Mouse (Mus musculus) activated CD4-positive, CD25-positive, alpha-beta regulatory T cell, adult 4 months (primary cell): ENCODE results near the gene Klhl28. TPM values are rescaled to one million over a fixed set of nuclear protein-coding genes. Genes with fewer than 3 reads are reported as not detected.

Experiments
- ATAC-seq: one replicate; pipeline ENCODE4 v1.8.0; 2017
- polyA plus RNA-seq, 2 experiments: library from polyadenylated mRNA; unstranded; fragments of 100-300 nt; shearing (Covaris generic); gene quantifications; one replicate each; pipeline ENCODE4 v1.2.1; 2017

Gene Klhl28
- polyA plus RNA-seq, result 10 to 100 TPM; 20.1 to 26.2 TPM

- ATAC-seq, result peak; percentile 95
Observed at GRCm38 (mm10) chr12:64965124-64966026, at the start of gene Klhl28, which contains the start of gene Togaram1. Klhl28 (minus strand) TSS chr12:64965534. Togaram1 (plus strand) TSS chr12:64965804.

GRCm38 (mm10) chr12:65007725-65008124 lies 42.4 kb upstream of the Klhl28 start:
- no peak for ATAC-seq

GRCm38 (mm10) chr12:64977518-64977917 lies 12.2 kb upstream of the Klhl28 start:
- no peak for ATAC-seq

GRCm38 (mm10) chr12:64976191-64976590 lies 10.9 kb upstream of the Klhl28 start:
- no peak for ATAC-seq

- ATAC-seq, result peak; percentile 68
Observed at GRCm38 (mm10) chr12:64975558-64975957, 10.2 kb upstream of the Klhl28 start.

- no peak for ATAC-seq
Observed at GRCm38 (mm10) chr12:64972063-64972462, 6.7 kb upstream of the Klhl28 start.

GRCm38 (mm10) chr12:64971399-64971798 lies 6.1 kb upstream of the Klhl28 start:
- ATAC-seq, result no peak

- no peak for ATAC-seq
Observed at GRCm38 (mm10) chr12:64968067-64968466, 2.7 kb upstream of the Klhl28 start.

GRCm38 (mm10) chr12:64967470-64967869 lies 2.1 kb upstream of the Klhl28 start:
- no peak for ATAC-seq

GRCm38 (mm10) chr12:64966652-64967435 lies 1.5 kb upstream of the Klhl28 start:
- no peak for ATAC-seq

GRCm38 (mm10) chr12:64966101-64966631 lies 832 bp upstream of the Klhl28 start:
- peak; percentile 20 for ATAC-seq

GRCm38 (mm10) chr12:64964560-64964959 lies 774 bp downstream of the Klhl28 start:
- no peak for ATAC-seq

- peak; percentile 77 for ATAC-seq
Observed at GRCm38 (mm10) chr12:64937493-64937892, 27.8 kb downstream of the Klhl28 start.

- peak; percentile 96 for ATAC-seq
Observed at GRCm38 (mm10) chr12:64917578-64918471, 47.5 kb downstream of the Klhl28 start, which contains the start of gene Gm527. Gm527 (plus strand) TSS chr12:64917906.

GRCm38 (mm10) chr12:64916735-64917134 lies 48.6 kb downstream of the Klhl28 start:
- ATAC-seq, result no peak

- peak; percentile 5 for ATAC-seq
Observed at GRCm38 (mm10) chr12:64912996-64913395, 52.3 kb downstream of the Klhl28 start.

- no peak for ATAC-seq
Observed at GRCm38 (mm10) chr12:64903186-64903585, 62.1 kb downstream of the Klhl28 start.

- no peak for ATAC-seq
Observed at GRCm38 (mm10) chr12:64902506-64902905, 62.8 kb downstream of the Klhl28 start.

GRCm38 (mm10) chr12:64897060-64897730 lies 68.1 kb downstream of the Klhl28 start:
- ATAC-seq, result peak; percentile 65
